Mouse (Mus musculus) midbrain, embryonic 14.5 days (tissue): ENCODE data around the gene Grxcr1. TPM values are rescaled to one million over a fixed set of nuclear protein-coding genes. Genes with fewer than 3 reads are reported as not detected.

Source experiments
- ATAC-seq: fragments of 200-750 bp; cut with Nextera tagmentation; 2 replicates; pipeline ENCODE4 v1.8.0; 2017; ENCODE audit warnings: moderate number of reproducible peaks, moderate library complexity; ENCODE audit not compliant: low FRiP score, low TSS enrichment
- DNase-seq: peaks from one replicate; pipeline ENCODE4 v3.0.0-alpha.2; 2015
- H3K27ac ChIP-seq: fragments of 300-500 bp; sonication (generic); replicated peaks from 2 replicates; pipeline ENCODE4 v1.5.1; 2014; ENCODE audit warnings: mild to moderate bottlenecking, low read depth, low read length, moderate library complexity
- H3K27me3 ChIP-seq: fragments of 300-500 bp; sonication (generic); 2 replicates; pipeline ENCODE4 v1.6.1; 2014; ENCODE audit warnings: low read length, control low read depth, mixed read lengths; ENCODE audit not compliant: control insufficient read depth, insufficient read depth
- H3K36me3 ChIP-seq: fragments of 300-500 bp; sonication (generic); 2 replicates; pipeline ENCODE4 v1.6.1; 2014; ENCODE audit warnings: low read length, control low read depth; ENCODE audit not compliant: control insufficient read depth, insufficient read depth
- H3K4me1 ChIP-seq: fragments of 300-500 bp; sonication (generic); 2 replicates; pipeline ENCODE4 v1.6.1; 2014; ENCODE audit warnings: mild to moderate bottlenecking, antibody characterized with exemption, low read length, control low read depth; ENCODE audit not compliant: control insufficient read depth, insufficient read depth
- H3K4me2 ChIP-seq: fragments of 300-500 bp; sonication (generic); 2 replicates; pipeline ENCODE4 v1.6.1; 2014; ENCODE audit warnings: mild to moderate bottlenecking, low read length, moderate library complexity
- H3K4me3 ChIP-seq: fragments of 300-500 bp; sonication (generic); replicated peaks from 2 replicates; pipeline ENCODE4 v1.5.1; 2014; ENCODE audit warnings: low read depth, low read length
- H3K9ac ChIP-seq: fragments of 300-500 bp; sonication (generic); replicated peaks from 2 replicates; pipeline ENCODE4 v1.6.1; 2014; ENCODE audit warnings: mild to moderate bottlenecking, low read length, moderate library complexity
- H3K9me3 ChIP-seq: fragments of 300-500 bp; sonication (generic); 2 replicates; pipeline ENCODE4 v1.6.1; 2016; ENCODE audit warnings: low read length, control low read depth, mixed read lengths; ENCODE audit not compliant: control insufficient read depth
- WGBS: fragments of 180-500 bp; shearing (Covaris S2); extraction: QIAGEN DNeasy Blood & Tissue Kit; methylation state at CpG from one replicate; pipeline ENCODE4 v1.1.7; 2014; 5-methylcytosine and 5-hydroxymethylcytosine counted together
- polyA plus RNA-seq: library from polyadenylated mRNA; unstranded; fragments of >200 nt; fragmentation: Nextera tagmentation; extraction: Ambion mirVana; gene quantifications from 2 replicates; pipeline ENCODE4 v1.2.1, GENCODE M21; 2014

The Grxcr1 gene
- polyA plus RNA-seq, 1 experiment from 2014 or later: not detected

DNA sequence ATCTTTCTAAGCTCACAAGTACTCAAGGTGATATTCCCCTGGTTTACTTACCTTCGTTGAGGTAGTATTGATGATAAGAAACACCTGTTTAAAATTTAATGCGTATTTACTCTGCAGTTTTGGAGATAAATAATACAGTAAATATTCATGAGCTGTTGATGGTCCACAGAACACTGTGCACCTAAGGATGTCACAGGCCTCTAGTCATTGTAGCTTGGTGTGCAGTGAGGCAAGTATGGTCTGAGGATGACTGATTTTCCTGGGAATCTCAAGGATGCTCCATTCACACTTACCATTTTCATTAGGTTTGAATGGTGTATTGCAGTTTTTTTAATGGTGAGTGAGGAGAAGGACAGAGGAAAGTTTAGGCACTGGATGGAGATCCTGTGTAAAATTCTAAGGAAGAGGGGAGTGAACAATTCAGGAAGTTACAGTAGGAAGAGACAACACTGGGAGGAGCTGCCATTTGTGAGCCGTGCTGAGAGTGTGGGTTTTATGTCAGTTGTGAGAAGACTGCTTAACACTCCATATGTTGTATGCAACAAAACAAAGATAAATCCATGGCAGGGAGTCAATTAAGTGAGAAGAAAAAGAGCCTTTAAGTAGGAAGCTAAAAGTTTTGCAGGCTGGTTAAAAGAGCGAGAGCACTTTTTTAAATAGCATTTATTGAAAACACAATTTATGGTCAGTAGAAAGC lies 118.9 kb downstream of the Grxcr1 start:
- Histone ChIP-seq H3K36me3 (no peaks in the 10 kb centered on the region), H3K27ac (no peak overlapping the region), H3K4me3 (no peak overlapping the region), H3K9ac (no peak overlapping the region), H3K9me3 (no peaks in the 10 kb centered on the region), H3K27me3 (no peaks in the 10 kb centered on the region), H3K4me2 (no peak overlapping the region), H3K4me1 (no peaks in the 10 kb centered on the region)
- DNase-seq (no peak), ATAC-seq (no peak)
- WGBS: 90% methylated on average over 4 of the region's 4 CpGs

DNA sequence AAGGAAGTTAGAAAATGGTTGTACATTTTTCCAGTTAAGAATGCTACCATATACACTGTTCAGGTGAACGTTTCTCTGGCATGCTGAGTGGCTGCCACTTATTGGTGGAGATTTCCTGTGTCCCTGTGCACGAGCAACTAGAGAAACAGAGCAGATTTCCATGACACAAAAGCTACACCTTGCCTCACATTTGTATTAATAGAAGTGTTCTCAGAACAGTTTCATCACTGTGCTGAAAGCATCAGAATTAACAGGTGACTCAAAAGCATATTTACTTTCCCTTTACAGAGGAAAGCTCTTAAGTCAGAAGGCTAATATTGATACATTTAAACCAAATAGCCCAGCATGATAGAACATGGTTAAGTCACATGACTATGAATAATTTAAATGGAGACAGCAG lies 130.9 kb downstream of the Grxcr1 start:
- WGBS: 63% methylated on average over 2 of the region's 2 CpGs
- Histone ChIP-seq H3K4me1 (no peaks in the 10 kb centered on the region), H3K4me2 (no peak overlapping the region), H3K27ac (no peak overlapping the region), H3K9me3 (no peaks in the 10 kb centered on the region), H3K36me3 (no peaks in the 10 kb centered on the region), H3K27me3 (no peaks in the 10 kb centered on the region), H3K4me3 (no peak overlapping the region), H3K9ac (no peak overlapping the region)
- peak; percentile 1 for DNase-seq
- ATAC-seq: no peak

DNA sequence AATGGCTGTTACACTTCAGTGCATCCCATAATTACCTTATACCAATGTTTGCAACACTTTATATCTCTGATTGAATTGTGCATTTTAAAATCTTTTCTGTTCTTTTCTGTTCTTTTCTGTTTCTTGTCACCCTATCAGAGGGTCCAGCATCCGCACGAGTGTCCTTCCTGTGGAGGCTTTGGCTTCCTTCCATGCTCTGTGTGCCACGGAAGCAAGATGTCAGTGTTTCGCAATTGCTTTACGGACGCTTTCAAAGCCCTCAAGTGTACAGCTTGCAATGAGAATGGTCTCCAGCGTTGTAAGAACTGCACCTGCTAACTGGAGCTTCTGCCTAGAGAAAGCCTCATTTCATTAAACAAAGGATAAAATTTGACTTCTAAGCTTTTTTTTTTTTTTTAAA lies 134.3 kb downstream of the Grxcr1 start:
- H3K36me3 ChIP-seq: no peaks in the 10 kb centered on the region
- no peaks in the 10 kb centered on the region for H3K4me1 ChIP-seq
- no peak overlapping the region for H3K4me3 ChIP-seq
- 88% methylated on average over 7 of the region's 7 CpGs for WGBS
- DNase-seq (no peak), ATAC-seq (no peak)
- H3K4me2 ChIP-seq: no peak overlapping the region
- H3K9me3 ChIP-seq: no peaks in the 10 kb centered on the region
- H3K27ac ChIP-seq: no peak overlapping the region
- no peak overlapping the region for H3K9ac ChIP-seq
- no peaks in the 10 kb centered on the region for H3K27me3 ChIP-seq

Other genes starting within 250 kb of the Grxcr1 start
- gene Atp8a1, start 184.4 kb upstream of the Grxcr1 start, polyA plus RNA-seq: 42.0 and 54.7 TPM in 2 replicates
- gene Gm5108, start 90.2 kb upstream of the Grxcr1 start, polyA plus RNA-seq: not detected in 2 replicates
- gene Gm21905, start 85.4 kb upstream of the Grxcr1 start, polyA plus RNA-seq: not detected in 2 replicates